Mouse (Mus musculus): ENCODE data around the gene Zfp710.
"Not testable (repeated sequence)": the region's sequence is repeated elsewhere in the genome, so short reads cannot be mapped to it uniquely, and the experiment has no call there.

The Zfp710 gene

GRCm38 (mm10) chr7:80026990-80027635 is 2.5 kb downstream of the Zfp710 start:
- DNase-seq = peak; percentile 99

DNA sequence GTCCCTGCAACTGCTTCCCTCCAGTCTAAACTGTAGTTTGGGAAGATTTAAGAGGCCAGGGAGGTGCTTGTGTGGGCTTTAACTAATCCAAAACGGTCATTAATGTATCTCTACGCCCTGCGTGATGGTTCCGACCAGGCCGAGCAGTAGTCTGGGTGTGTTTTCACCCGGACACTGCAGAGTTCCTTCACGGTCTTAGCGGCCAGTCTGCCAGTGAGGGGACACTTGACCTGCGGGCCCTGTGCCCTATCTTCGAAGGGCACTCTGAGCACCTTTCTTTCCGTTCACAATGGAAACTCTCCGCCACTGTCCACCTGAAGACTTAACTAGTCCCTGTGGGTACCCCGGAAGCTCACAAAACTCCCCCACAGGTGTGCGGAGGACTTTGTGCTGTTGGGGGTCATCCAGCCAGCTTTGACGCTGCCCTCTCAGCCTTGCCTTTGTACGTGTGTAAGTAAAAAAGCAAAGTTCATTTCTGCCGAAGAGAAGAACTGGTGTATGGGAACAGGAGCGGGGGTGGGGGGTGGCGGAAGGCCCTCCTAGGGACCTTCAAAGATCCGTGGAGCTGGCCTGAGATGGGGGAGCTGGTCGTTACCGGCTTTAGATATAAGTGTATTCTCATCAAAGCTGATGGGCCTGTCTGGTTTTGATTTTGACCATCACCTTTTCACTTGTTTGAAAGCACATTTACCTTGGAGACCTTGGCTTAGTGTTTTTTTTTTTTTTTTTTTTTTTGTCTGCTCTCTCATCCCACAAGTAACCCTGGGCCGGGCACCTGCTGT is 3.2 kb downstream of the Zfp710 start:
- DNase-seq = peak; percentile 96

DNA sequence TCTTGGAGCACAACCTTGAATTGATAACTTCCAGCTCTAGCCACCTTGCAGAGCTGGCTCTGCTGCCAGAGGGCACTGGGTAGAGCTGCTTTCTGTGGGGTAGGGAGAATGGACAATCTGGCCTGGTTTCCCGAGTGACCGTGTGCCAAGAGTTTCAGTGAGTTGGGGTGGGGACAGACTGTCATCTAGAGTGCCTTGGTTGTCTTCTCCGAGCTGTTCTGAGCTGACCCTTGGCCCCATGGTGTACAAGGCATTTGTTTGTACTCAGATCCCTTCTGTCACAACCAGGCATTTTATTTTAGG is 3.8 kb downstream of the Zfp710 start:
- DNase-seq = peak; percentile 98

DNA sequence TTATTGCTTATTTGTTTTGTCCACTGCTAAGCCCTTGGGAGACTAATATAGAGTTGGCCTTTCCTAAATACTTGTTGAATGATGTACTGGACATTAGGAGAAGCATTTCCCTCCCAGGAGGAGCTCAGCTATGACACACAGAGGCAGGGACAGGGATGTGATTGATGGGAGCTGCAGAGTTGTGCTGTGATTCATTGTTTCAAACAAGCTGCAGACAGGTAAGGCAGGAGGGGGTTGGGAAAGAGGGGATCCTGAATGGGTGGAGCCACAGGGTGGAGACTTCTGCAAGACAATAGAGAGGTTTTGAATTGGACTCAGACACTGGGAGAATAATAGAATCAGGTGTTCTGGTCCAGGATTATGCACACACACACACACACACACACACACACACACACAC is 5.4 kb downstream of the Zfp710 start:
- DNase-seq = no peak

- DNase-seq = no peak
Measured at GRCm38 (mm10) chr7:80030486-80030885, 5.9 kb downstream of the Zfp710 start.

GRCm38 (mm10) chr7:80030987-80031386 is 6.4 kb downstream of the Zfp710 start:
- no peak for DNase-seq

GRCm38 (mm10) chr7:80031478-80031877 is 6.9 kb downstream of the Zfp710 start:
- no peak for DNase-seq

GRCm38 (mm10) chr7:80032216-80033052 is 7.8 kb downstream of the Zfp710 start:
- DNase-seq = peak; percentile 94

GRCm38 (mm10) chr7:80033064-80033717 is 8.6 kb downstream of the Zfp710 start:
- peak; percentile 93 for DNase-seq

- DNase-seq = no peak
Measured at GRCm38 (mm10) chr7:80033771-80034170, 9.2 kb downstream of the Zfp710 start.

GRCm38 (mm10) chr7:80035086-80035485 is 10.5 kb downstream of the Zfp710 start:
- peak; percentile 91 for DNase-seq

DNA sequence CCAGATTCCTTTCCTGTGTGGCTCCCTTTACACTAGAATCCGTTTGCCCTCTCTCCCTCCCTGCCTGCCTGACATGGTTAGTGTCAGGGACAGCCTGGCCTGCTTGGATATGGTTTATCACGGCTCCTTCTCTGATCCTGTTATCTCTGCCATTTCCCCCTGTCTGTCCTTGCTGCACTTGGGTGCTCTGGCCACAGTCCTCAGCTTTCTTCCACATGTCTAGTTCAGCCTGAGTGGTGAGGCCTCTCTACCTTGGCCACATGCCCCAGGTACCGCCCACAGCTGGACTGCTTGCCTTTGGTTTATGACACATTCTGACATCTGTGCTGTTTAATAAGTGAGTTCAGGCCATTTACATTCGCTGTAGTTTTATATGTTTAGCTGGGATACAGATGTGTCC is 11.1 kb downstream of the Zfp710 start:
- DNase-seq = peak; percentile 98

DNA sequence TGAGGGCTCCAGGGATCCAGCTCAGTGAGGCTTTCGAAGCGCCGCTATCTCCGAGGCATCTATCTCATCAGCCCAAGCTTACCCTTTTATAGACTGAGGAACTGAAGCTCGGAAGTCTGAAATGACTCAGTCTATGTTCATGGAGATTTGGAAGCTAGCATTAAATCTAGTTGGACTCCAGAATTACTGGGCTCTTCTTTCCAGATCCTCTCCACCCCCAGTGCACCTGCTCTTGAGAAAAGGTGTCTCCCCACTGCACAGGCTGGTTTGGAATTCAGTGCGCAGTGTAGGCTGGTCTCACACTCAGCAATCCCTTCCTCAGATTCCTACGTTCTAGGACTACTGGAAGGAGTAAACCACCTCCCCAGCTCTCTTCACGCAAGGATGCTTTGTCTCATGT is 15.1 kb downstream of the Zfp710 start:
- no peak for DNase-seq

DNA sequence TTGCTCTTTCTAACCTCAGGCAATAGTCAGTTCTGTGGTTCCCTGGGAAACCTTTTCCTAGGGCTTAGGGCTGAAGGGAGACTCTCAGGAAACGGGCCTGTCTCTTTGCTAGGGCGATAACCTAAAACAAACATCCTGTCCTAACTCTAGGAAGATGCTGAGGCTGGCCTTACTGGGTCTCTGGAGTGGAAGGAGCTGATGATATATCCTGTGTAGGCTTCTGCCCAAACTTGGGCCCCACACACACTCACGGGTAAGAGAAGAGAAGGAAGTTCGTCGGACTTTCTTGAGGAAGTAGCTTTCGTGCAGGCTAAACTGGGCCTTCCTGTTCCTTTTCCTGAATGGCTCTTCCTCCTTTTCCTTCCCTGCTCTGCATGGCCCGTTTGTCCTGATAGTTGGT is 19.6 kb downstream of the Zfp710 start:
- peak; percentile 99 for DNase-seq

GRCm38 (mm10) chr7:80047041-80047440 is 22.4 kb downstream of the Zfp710 start:
- DNase-seq = peak; percentile 94

GRCm38 (mm10) chr7:80049746-80050145 is 25.1 kb downstream of the Zfp710 start:
- no peak for DNase-seq

GRCm38 (mm10) chr7:80050382-80050781 is 25.8 kb downstream of the Zfp710 start:
- not testable (repeated sequence) for DNase-seq

- DNase-seq = no peak
Measured at GRCm38 (mm10) chr7:80051835-80052234, 27.2 kb downstream of the Zfp710 start.

DNA sequence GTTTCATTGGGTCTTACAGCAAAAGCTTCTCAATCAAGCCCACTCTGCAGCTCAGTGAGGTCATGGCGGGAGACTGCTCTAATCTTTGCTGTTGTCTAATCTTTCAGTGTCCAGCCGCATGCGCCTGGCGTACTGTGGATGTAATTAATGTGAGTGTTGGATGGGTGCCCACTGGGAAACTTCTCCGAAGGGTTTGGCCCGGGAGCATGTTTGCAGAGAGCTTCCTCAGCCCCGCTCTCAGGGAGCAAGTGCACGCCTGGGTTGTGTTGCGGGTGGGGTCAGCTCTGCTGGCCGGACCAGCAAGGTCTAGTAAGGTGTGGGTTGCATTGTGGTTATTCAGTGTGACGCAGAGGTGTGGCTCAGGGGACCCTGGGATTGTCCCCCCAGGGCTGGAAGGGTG is 27.6 kb downstream of the Zfp710 start:
- peak; percentile 98 for DNase-seq

DNA sequence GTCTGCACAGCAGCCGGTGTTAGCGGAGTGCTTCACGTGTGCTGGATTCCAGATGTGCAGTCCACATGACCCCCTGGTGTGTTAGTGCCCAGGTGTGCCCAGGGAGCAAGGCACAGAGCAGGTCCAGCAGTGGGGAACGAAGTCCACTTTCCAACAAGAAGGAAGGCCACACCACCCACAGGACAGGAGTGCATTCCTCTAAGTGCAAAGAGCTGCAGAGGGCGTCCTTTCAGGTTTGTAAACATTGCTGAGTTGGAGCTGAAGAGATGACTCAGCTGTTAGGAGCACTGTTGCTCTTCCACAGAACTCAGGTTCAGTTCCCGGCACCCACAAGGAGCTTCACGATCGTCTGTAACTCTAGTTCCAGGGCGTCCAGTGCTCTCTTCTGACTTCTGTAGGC is 28.5 kb downstream of the Zfp710 start:
- DNase-seq = no peak

DNA sequence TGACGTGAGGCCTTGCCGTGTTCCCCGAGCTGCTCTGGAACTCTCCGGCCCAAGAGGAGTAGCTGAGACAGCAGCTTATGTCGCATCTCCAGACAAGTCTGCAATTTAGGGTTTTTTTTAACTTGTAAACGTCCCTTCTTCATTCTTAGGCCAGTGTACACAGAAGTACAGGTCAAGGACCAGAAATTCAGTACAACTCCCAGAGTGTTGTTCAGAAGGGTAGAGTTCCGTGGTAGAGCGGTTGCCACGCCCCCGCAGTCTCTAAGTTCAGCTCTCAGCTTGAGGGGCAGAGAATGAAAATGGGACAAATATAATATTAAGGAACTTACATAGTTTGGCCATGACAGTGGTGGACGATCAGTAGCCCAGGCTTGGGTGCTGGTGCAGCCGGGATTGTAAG is 31.2 kb downstream of the Zfp710 start:
- no peak for DNase-seq

DNA sequence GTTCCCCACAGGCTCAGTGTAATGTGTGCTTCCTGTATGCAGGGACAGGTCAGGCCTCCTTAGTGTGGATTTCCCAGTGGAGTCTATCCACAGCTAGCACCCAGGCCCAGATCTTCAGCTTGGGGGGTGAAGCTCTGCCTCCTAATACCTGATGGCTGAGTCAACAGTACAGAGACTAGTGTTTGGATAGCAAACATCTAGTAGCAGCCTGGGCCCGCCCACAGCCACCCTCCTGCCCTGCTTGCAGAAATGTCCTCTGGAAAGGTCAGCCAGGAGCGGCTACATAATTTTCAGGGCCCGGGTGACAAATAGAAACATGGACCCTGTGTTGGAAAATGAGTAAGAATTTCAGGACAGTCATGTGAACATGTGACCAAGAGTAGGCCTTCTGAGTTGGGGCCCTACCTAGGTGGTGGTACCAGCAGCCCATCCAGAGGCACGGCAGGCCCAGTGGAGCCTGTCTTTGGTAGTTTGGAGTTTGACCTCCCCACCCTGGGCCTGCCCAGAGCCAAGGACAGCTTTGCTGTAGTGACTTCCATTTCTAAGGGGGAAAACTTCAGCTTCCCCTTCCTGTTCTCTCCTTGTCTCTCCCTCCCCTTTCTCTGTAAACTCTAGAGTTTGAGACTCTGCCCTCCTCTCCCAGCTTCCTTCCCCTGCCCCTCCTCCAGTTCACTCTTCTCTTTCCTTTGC is 32.5 kb downstream of the Zfp710 start:
- DNase-seq = peak; percentile 95

DNA sequence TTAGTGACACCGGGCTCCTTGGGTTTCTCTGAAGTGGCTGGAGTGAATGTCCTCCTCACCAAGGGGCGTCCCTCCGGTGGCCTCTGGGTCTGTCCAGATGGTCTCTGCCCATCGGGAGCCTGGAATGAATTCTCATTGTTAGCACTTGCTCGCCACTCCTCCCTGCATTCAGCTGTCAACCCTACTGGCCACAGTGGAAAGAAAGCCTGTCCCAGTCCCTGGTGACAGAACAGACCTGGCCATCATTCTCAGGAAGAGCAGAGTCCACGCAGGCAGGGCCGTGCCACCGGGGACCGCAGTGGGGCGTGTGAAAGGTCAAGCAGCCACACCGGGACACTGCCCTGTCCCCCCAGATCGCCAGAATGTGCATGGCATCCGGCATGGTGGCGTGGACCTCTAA is 33.2 kb downstream of the Zfp710 start:
- DNase-seq = peak; percentile 95

Measured in heart, adult 11 months (tissue).